Mouse (Mus musculus) forebrain, embryonic 10.5 days (tissue): Measurements from ENCODE around the gene Npr3. TPM values are rescaled to one million over a fixed set of nuclear protein-coding genes. Genes with fewer than 3 reads are reported as not detected.

Experiments
- DNase-seq: peaks from one replicate; pipeline ENCODE4 v3.0.0-alpha.2; 2017; ENCODE audit warnings: low spot score; ENCODE audit errors: extremely low spot score
- H3K27ac ChIP-seq: fragments of 300-500 bp; sonication (generic); 2 replicates; pipeline ENCODE4 v1.5.1; 2016; ENCODE audit warnings: mild to moderate bottlenecking
- H3K27me3 ChIP-seq: fragments of 300-500 bp; sonication (generic); 2 replicates; pipeline ENCODE4 v1.6.1; 2016; ENCODE audit warnings: mild to moderate bottlenecking; ENCODE audit not compliant: poor library complexity, severe bottlenecking
- H3K36me3 ChIP-seq: fragments of 300-500 bp; sonication (generic); replicated peaks from 2 replicates; pipeline ENCODE4 v1.6.1; 2016; ENCODE audit warnings: mild to moderate bottlenecking, moderate library complexity
- H3K4me1 ChIP-seq: fragments of 300-500 bp; sonication (generic); 2 replicates; pipeline ENCODE4 v1.6.1; 2016
- H3K4me3 ChIP-seq: fragments of 300-500 bp; sonication (generic); 2 replicates; pipeline ENCODE4 v1.5.1; 2016; ENCODE audit warnings: mild to moderate bottlenecking, moderate library complexity
- H3K9me3 ChIP-seq: fragments of 300-500 bp; sonication (generic); 2 replicates; pipeline ENCODE4 v1.6.1; 2016; ENCODE audit warnings: mild to moderate bottlenecking, moderate library complexity
- WGBS: fragments of 180-500 bp; shearing (Covaris S2); methylation state at CpG from one replicate; pipeline ENCODE4 v1.1.7; 2016; 5-methylcytosine and 5-hydroxymethylcytosine counted together
- polyA plus RNA-seq: library from polyadenylated mRNA; unstranded; fragments of >200 nt; fragmentation: Nextera tagmentation; extraction: Ambion mirVana; gene quantifications from 2 replicates; pipeline ENCODE4 v1.2.1, GENCODE M21; 2016

Npr3 gene
- polyA plus RNA-seq, 1 experiment from 2014 or later, result 2.4 TPM

DNA sequence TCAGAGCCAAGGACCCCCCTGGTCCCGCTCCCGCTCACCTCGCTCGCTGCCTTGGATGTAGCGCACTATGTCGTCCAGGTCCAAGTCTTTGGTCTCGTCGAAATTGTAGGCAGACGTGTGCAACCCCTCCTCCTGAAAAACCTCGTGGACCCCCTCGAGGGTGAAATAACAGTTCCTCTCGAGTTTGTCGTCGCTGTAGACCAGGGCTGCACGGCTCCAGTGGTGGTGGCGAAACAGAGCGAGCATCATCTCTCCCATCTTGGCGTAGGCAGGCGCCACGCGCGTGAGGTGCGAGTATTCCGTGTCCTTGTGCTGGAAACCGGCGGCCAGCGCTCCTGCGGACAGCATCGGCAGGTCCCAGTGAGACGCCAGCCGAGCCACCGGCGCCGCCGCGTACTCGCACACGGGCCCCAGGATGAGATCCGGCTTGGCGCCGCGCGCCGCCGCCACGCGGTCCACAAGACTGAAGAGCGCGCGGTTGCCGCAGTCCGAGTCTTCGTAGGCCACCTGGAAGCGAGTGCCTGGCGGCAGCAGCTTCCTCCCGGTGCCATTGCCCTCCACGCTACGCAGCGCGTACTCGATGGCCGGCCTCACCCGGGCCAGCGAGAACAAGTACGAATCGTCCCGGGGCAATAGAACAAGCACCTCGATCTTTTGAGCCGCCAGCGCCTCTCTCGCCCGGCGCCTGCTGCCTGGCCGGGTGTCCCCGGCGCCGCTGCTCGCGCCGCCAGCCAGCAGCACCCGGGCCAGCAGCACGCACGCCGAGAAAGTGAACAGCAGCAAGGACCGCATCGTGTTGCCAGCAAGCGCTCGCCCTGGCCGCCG lies 2.0 kb downstream of the Npr3 start:
- under 1% methylated on average over 90 of the region's 90 CpGs for WGBS
- Histone ChIP-seq H3K4me1 (peaks cover 52% of the 10 kb centered on the region), H3K27me3 (peaks cover 91% of the 10 kb centered on the region), H3K9me3 (no peaks in the 10 kb centered on the region), H3K27ac (peak overlapping the region; percentile 79), H3K4me3 (peak overlapping the region; percentile 61), H3K36me3 (no peaks in the 10 kb centered on the region)
- peak; percentile 60 for DNase-seq

DNA sequence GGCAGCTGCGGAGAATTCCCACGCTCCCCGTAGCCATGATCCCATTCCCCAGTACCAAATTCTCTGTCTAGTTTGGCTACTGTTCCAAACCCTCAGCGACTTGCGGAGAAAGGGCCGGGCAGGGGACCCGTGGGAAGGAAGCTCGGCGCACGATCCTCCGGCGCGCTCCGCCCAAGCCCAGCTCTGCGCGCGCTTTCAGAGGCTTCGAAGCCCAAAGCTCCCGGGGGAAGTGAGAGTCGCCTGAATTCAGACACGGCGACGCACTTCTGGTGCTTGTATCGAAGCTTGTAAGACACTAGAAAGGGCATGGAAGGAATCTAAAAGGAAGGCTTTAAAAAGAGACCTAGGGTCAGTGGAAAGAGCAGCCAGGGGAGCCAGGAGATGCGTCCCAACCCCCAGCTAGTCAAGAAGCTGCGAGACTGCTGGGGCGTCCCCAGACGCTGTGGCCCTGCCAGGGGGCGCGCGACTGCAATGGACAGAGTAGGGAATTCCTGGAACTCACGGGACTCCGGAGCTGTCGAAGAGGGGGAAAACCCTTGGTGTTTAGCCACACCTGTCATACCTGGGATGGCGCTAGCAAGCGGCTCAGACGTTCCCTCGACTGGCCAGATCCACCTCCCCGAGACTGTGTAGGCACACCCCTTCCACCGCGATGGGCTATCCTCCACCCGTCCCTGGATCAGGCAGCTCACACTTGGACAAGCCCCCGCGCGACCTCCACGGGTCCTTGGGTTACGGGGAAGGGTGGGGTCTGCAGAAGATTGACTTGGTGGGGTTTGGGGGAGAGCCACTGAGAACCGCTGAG lies 2.8 kb downstream of the Npr3 start:
- no peaks in the 10 kb centered on the region for H3K9me3 ChIP-seq
- DNase-seq, result peak; percentile 60
- H3K27me3 ChIP-seq, result peaks cover 90% of the 10 kb centered on the region
- H3K4me3 ChIP-seq, result peak overlapping the region; percentile 61
- no peaks in the 10 kb centered on the region for H3K36me3 ChIP-seq
- WGBS, result under 1% methylated on average over 48 of the region's 48 CpGs
- H3K4me1 ChIP-seq, result peaks cover 52% of the 10 kb centered on the region
- H3K27ac ChIP-seq, result peak overlapping the region; percentile 79

DNA sequence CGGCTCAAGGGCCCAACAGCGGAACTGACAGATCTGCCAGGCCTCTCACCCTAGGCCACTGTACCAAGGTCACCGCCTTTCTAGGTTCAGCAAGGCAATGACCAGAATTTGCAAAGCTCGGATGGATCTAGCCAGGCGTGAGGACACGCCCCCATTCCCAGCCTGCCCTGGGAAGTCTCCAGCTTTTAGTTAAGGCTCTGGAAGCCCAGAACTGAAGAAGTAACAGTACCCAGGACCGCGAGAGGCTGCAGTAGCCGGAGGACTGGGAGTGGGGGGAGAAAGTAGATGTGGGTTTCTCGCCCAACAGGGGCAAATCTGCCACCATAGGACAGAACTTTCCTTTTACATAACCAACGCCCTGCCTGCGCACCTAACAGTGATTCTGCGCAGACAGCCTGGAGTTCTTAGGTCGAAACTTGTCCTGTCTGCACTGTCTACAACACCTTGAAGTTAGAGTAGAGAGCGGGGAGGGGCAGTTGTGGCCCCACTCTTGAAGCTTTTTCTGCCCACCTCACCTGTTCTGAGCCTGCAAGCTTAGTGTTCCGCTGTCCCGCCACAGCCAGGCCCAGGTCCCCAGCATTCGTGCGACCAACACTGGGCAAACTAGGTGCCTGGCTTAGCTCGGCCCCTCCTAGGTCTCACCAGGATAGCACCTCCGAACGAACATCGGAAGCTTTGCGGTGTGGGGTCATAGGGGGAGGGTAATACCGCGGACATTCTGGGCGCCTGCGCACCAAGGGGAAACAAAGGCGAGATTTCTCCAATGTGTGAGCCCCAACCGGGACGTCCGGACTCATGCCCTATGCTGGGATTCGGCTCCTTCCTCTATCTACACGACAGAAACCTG lies 3.7 kb downstream of the Npr3 start:
- WGBS, result under 1% methylated on average over 34 of the region's 34 CpGs
- Histone ChIP-seq H3K9me3 (no peaks in the 10 kb centered on the region), H3K4me1 (peaks cover 52% of the 10 kb centered on the region), H3K27me3 (peaks cover 82% of the 10 kb centered on the region), H3K4me3 (peak overlapping the region; percentile 61), H3K27ac (peak overlapping the region; percentile 79), H3K36me3 (no peaks in the 10 kb centered on the region)
- peak; percentile 59 for DNase-seq

- WGBS, result 93% methylated on average over 8 of the region's 8 CpGs
- H3K9me3 ChIP-seq, result no peaks in the 10 kb centered on the region
- H3K4me3 ChIP-seq, result no peak overlapping the region
- no peaks in the 10 kb centered on the region for H3K4me1 ChIP-seq
- no peaks in the 10 kb centered on the region for H3K36me3 ChIP-seq
- peaks cover 24% of the 10 kb centered on the region for H3K27me3 ChIP-seq
- no peak overlapping the region for H3K27ac ChIP-seq
- DNase-seq, result no peak
Measured at GRCm38 (mm10) chr15:11897617-11898016, 9.5 kb downstream of the Npr3 start.

- DNase-seq, result no peak
- Histone ChIP-seq H3K27ac (no peak overlapping the region), H3K4me3 (no peak overlapping the region), H3K4me1 (no peaks in the 10 kb centered on the region), H3K27me3 (peaks cover 19% of the 10 kb centered on the region), H3K9me3 (no peaks in the 10 kb centered on the region), H3K36me3 (no peaks in the 10 kb centered on the region)
- WGBS, result 82% methylated on average over 5 of the region's 5 CpGs
Measured at GRCm38 (mm10) chr15:11897162-11897561, 9.9 kb downstream of the Npr3 start.

- Histone ChIP-seq H3K36me3 (no peaks in the 10 kb centered on the region), H3K4me1 (no peaks in the 10 kb centered on the region), H3K27me3 (no peaks in the 10 kb centered on the region), H3K9me3 (no peaks in the 10 kb centered on the region), H3K4me3 (no peak overlapping the region), H3K27ac (no peak overlapping the region)
- no peak for DNase-seq
- 84% methylated on average over 9 of the region's 9 CpGs for WGBS
Measured at GRCm38 (mm10) chr15:11893969-11894368, 13.1 kb downstream of the Npr3 start.

DNA sequence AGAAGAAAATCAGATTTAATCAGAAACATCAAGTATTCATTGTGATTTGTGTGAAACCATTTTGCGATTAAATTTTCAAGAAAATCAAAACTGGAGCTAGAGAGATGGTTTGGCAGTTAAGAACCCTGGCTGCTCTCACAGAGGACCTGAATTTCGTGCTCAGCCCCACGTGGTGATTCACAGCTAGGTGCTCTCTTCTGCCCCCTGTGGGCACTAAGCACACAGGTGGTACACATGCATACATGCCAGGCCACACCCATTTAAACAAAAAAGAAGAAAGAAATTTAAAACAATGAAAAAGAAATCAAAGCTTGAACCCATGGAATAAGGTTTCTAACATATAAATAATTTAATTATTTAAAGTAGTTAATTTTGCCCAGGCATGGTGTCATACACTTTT lies 15.7 kb downstream of the Npr3 start:
- Histone ChIP-seq H3K27me3 (no peaks in the 10 kb centered on the region), H3K9me3 (no peaks in the 10 kb centered on the region), H3K4me1 (no peaks in the 10 kb centered on the region), H3K27ac (no peak overlapping the region), H3K36me3 (no peaks in the 10 kb centered on the region), H3K4me3 (no peak overlapping the region)
- WGBS, result 63% methylated on average over 3 of the region's 3 CpGs
- DNase-seq, result no peak

GRCm38 (mm10) chr15:11882508-11883205 lies 24.4 kb downstream of the Npr3 start:
- H3K36me3 ChIP-seq, result no peaks in the 10 kb centered on the region
- no peak for DNase-seq
- H3K4me1 ChIP-seq, result peaks cover 5% of the 10 kb centered on the region
- H3K27me3 ChIP-seq, result no peaks in the 10 kb centered on the region
- 66% methylated on average over 10 of the region's 10 CpGs for whole genome bisulfite sequencing
- H3K4me3 ChIP-seq, result no peak overlapping the region
- H3K27ac ChIP-seq, result no peak overlapping the region
- H3K9me3 ChIP-seq, result peaks cover 5% of the 10 kb centered on the region; the same call in 1 of the 2 replicates

DNA sequence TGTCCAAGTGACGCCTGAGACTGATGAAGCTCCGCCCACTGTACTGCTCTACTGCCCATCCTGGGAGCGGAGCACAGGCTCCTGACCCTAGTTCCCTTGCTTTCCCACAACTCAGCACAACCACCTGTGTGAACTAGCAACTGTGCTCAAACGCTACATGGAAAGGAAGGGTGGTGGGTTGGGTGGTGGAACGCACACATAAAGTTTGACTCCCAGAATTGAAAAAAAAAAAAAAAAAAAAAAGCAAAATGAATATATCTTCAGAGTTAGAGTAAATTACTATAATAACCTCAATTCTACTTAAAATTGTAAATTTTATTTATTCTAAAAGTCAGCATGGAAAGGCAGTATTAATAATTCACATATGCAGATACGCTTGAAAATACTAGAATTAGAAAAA lies 25.3 kb downstream of the Npr3 start:
- H3K9me3 ChIP-seq, result peaks cover 5% of the 10 kb centered on the region; the same call in 1 of the 2 replicates
- DNase-seq, result no peak
- no peaks in the 10 kb centered on the region for H3K27me3 ChIP-seq
- H3K4me1 ChIP-seq, result peaks cover 5% of the 10 kb centered on the region
- H3K36me3 ChIP-seq, result no peaks in the 10 kb centered on the region
- H3K4me3 ChIP-seq, result no peak overlapping the region
- WGBS, result 88% methylated on average over 6 of the region's 6 CpGs
- no peak overlapping the region for H3K27ac ChIP-seq

DNA sequence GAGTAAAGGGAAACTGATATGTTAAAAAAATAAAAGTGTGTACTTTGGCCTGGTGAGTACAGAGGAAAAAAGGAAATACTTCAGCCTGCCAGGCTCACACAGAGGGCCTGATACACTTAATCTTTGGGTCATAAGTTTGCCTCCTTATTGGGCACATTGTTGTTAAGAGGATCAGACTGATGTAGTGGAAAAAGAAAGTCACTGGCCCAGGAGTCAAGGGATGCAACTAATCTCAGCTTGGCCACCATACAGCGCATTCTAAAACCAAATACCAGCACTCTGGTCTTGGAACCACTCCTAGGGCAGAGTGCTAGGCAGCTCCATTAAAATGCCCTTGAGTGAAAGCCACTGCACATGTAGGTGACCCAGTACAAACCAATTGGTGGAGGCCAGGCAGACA lies 28.8 kb downstream of the Npr3 start:
- H3K4me1 ChIP-seq, result peaks cover 5% of the 10 kb centered on the region
- H3K27me3 ChIP-seq, result no peaks in the 10 kb centered on the region
- 89% methylated on average over 1 of the region's 1 CpGs for WGBS
- no peaks in the 10 kb centered on the region for H3K36me3 ChIP-seq
- DNase-seq, result no peak
- H3K4me3 ChIP-seq, result no peak overlapping the region
- H3K27ac ChIP-seq, result no peak overlapping the region
- H3K9me3 ChIP-seq, result peaks cover 15% of the 10 kb centered on the region; the same call in 1 of the 2 replicates

- no peaks in the 10 kb centered on the region for H3K36me3 ChIP-seq
- peaks cover 15% of the 10 kb centered on the region; the same call in 1 of the 2 replicates for H3K9me3 ChIP-seq
- WGBS, result 72% methylated on average over 2 of the region's 2 CpGs
- no peaks in the 10 kb centered on the region for H3K27me3 ChIP-seq
- H3K4me3 ChIP-seq, result no peak overlapping the region
- H3K4me1 ChIP-seq, result no peaks in the 10 kb centered on the region
- no peak overlapping the region for H3K27ac ChIP-seq
- DNase-seq, result no peak
Measured at GRCm38 (mm10) chr15:11877273-11877672, 29.8 kb downstream of the Npr3 start.

GRCm38 (mm10) chr15:11866918-11867317 lies 40.2 kb downstream of the Npr3 start:
- no peak overlapping the region for H3K4me3 ChIP-seq
- no peaks in the 10 kb centered on the region for H3K27me3 ChIP-seq
- H3K9me3 ChIP-seq, result no peaks in the 10 kb centered on the region
- no peaks in the 10 kb centered on the region for H3K36me3 ChIP-seq
- WGBS, result 93% methylated on average over 3 of the region's 3 CpGs
- H3K4me1 ChIP-seq, result no peaks in the 10 kb centered on the region
- no peak overlapping the region for H3K27ac ChIP-seq
- no peak for DNase-seq
